Mouse (Mus musculus) midbrain, embryonic 14.5 days (tissue): ENCODE data around the gene Mgat5. TPM values are rescaled to one million over a fixed set of nuclear protein-coding genes. Genes with fewer than 3 reads are reported as not detected.
A peak's percentile ranks its signal among the peaks of the same experiment; 100 is the strongest.

ENCODE experiments used
- ATAC-seq: fragments of 200-750 bp; cut with Nextera tagmentation; 2 replicates; pipeline ENCODE4 v1.8.0; 2017; ENCODE audit warnings: moderate number of reproducible peaks, moderate library complexity; ENCODE audit not compliant: low FRiP score, low TSS enrichment
- DNase-seq: peaks from one replicate; pipeline ENCODE4 v3.0.0-alpha.2; 2015
- H3K27ac ChIP-seq: fragments of 300-500 bp; sonication (generic); replicated peaks from 2 replicates; pipeline ENCODE4 v1.5.1; 2014; ENCODE audit warnings: mild to moderate bottlenecking, low read depth, low read length, moderate library complexity
- H3K27me3 ChIP-seq: fragments of 300-500 bp; sonication (generic); 2 replicates; pipeline ENCODE4 v1.6.1; 2014; ENCODE audit warnings: low read length, control low read depth, mixed read lengths; ENCODE audit not compliant: control insufficient read depth, insufficient read depth
- H3K36me3 ChIP-seq: fragments of 300-500 bp; sonication (generic); 2 replicates; pipeline ENCODE4 v1.6.1; 2014; ENCODE audit warnings: low read length, control low read depth; ENCODE audit not compliant: control insufficient read depth, insufficient read depth
- H3K4me1 ChIP-seq: fragments of 300-500 bp; sonication (generic); 2 replicates; pipeline ENCODE4 v1.6.1; 2014; ENCODE audit warnings: mild to moderate bottlenecking, antibody characterized with exemption, low read length, control low read depth; ENCODE audit not compliant: control insufficient read depth, insufficient read depth
- H3K4me2 ChIP-seq: fragments of 300-500 bp; sonication (generic); 2 replicates; pipeline ENCODE4 v1.6.1; 2014; ENCODE audit warnings: mild to moderate bottlenecking, low read length, moderate library complexity
- H3K4me3 ChIP-seq: fragments of 300-500 bp; sonication (generic); replicated peaks from 2 replicates; pipeline ENCODE4 v1.5.1; 2014; ENCODE audit warnings: low read depth, low read length
- H3K9ac ChIP-seq: fragments of 300-500 bp; sonication (generic); replicated peaks from 2 replicates; pipeline ENCODE4 v1.6.1; 2014; ENCODE audit warnings: mild to moderate bottlenecking, low read length, moderate library complexity
- H3K9me3 ChIP-seq: fragments of 300-500 bp; sonication (generic); 2 replicates; pipeline ENCODE4 v1.6.1; 2016; ENCODE audit warnings: low read length, control low read depth, mixed read lengths; ENCODE audit not compliant: control insufficient read depth
- WGBS: fragments of 180-500 bp; shearing (Covaris S2); extraction: QIAGEN DNeasy Blood & Tissue Kit; methylation state at CpG from one replicate; pipeline ENCODE4 v1.1.7; 2014; 5-methylcytosine and 5-hydroxymethylcytosine counted together
- polyA plus RNA-seq: library from polyadenylated mRNA; unstranded; fragments of >200 nt; fragmentation: Nextera tagmentation; extraction: Ambion mirVana; gene quantifications from 2 replicates; pipeline ENCODE4 v1.2.1, GENCODE M21; 2014

Mgat5 gene
- polyA plus RNA-seq, 1 experiment from 2014 or later = 18.3 TPM

GRCm38 (mm10) chr1:127508067-127508739 is 303.4 kb downstream of the Mgat5 start:
- Histone ChIP-seq H3K4me3 (no peak overlapping the region), H3K27ac (peak overlapping the region; percentile 75), H3K9ac (peak overlapping the region; percentile 38), H3K4me2 (peak overlapping the region; percentile 28), H3K36me3 (no peaks in the 10 kb centered on the region), H3K9me3 (no peaks in the 10 kb centered on the region), H3K27me3 (no peaks in the 10 kb centered on the region), H3K4me1 (peaks cover 22% of the 10 kb centered on the region)
- ATAC-seq = peak; percentile 78
- 42% methylated on average over 16 of the region's 16 CpGs for WGBS
- peak; percentile 79 for DNase-seq

GRCm38 (mm10) chr1:127508921-127509320 is 304.1 kb downstream of the Mgat5 start:
- 69% methylated on average over 8 of the region's 8 CpGs for WGBS
- H3K9me3 ChIP-seq = no peaks in the 10 kb centered on the region
- H3K36me3 ChIP-seq = no peaks in the 10 kb centered on the region
- no peaks in the 10 kb centered on the region for H3K27me3 ChIP-seq
- H3K9ac ChIP-seq = no peak overlapping the region
- no peak overlapping the region for H3K4me3 ChIP-seq
- no peak overlapping the region for H3K4me2 ChIP-seq
- H3K27ac ChIP-seq = peak overlapping the region; percentile 75
- no peak for DNase-seq
- ATAC-seq = no peak
- H3K4me1 ChIP-seq = peaks cover 22% of the 10 kb centered on the region

- ATAC-seq = no peak
- no peak overlapping the region for H3K9ac ChIP-seq
- no peak for DNase-seq
- H3K27me3 ChIP-seq = no peaks in the 10 kb centered on the region
- H3K4me2 ChIP-seq = no peak overlapping the region
- no peaks in the 10 kb centered on the region; the same call in 1 of the 2 replicates for H3K9me3 ChIP-seq
- 0 out of 2 replicates have a peak, but pooled peaks cover 2% of the 10 kb centered on the region for H3K36me3 ChIP-seq
- H3K27ac ChIP-seq = no peak overlapping the region
- peaks cover 22% of the 10 kb centered on the region for H3K4me1 ChIP-seq
- no peak overlapping the region for H3K4me3 ChIP-seq
- WGBS = 83% methylated on average over 6 of the region's 6 CpGs
Measured at GRCm38 (mm10) chr1:127511362-127511761, 306.5 kb downstream of the Mgat5 start.

- Histone ChIP-seq H3K4me3 (no peak overlapping the region), H3K9ac (no peak overlapping the region), H3K9me3 (no peaks in the 10 kb centered on the region; the same call in 1 of the 2 replicates), H3K4me1 (peaks cover 14% of the 10 kb centered on the region), H3K36me3 (0 out of 2 replicates have a peak, but pooled peaks cover 2% of the 10 kb centered on the region), H3K27ac (no peak overlapping the region), H3K4me2 (no peak overlapping the region), H3K27me3 (no peaks in the 10 kb centered on the region)
- 85% methylated on average over 6 of the region's 6 CpGs for WGBS
- DNase-seq = no peak
- ATAC-seq = no peak
Measured at GRCm38 (mm10) chr1:127512709-127513108, 307.9 kb downstream of the Mgat5 start.

- no peaks in the 10 kb centered on the region for H3K27me3 ChIP-seq
- no peak overlapping the region for H3K9ac ChIP-seq
- WGBS = 92% methylated on average over 8 of the region's 8 CpGs
- H3K4me2 ChIP-seq = no peak overlapping the region
- 0 out of 2 replicates have a peak, but pooled peaks cover 2% of the 10 kb centered on the region for H3K36me3 ChIP-seq
- H3K4me1 ChIP-seq = peaks cover 11% of the 10 kb centered on the region
- no peaks in the 10 kb centered on the region; the same call in 1 of the 2 replicates for H3K9me3 ChIP-seq
- ATAC-seq (no peak), DNase-seq (no peak)
- H3K4me3 ChIP-seq = no peak overlapping the region
- H3K27ac ChIP-seq = no peak overlapping the region
Measured at GRCm38 (mm10) chr1:127513140-127513539, 308.3 kb downstream of the Mgat5 start.

- Histone ChIP-seq H3K36me3 (0 out of 2 replicates have a peak, but pooled peaks cover 2% of the 10 kb centered on the region), H3K9me3 (no peaks in the 10 kb centered on the region; the same call in 1 of the 2 replicates), H3K27me3 (no peaks in the 10 kb centered on the region), H3K4me1 (peaks cover 7% of the 10 kb centered on the region), H3K4me3 (no peak overlapping the region), H3K9ac (no peak overlapping the region), H3K27ac (no peak overlapping the region), H3K4me2 (no peak overlapping the region)
- 95% methylated on average over 3 of the region's 3 CpGs for WGBS
- no peak for DNase-seq
- no peak for ATAC-seq
Measured at GRCm38 (mm10) chr1:127513664-127514063, 308.8 kb downstream of the Mgat5 start.

- 75% methylated on average over 3 of the region's 3 CpGs for WGBS
- H3K27me3 ChIP-seq = no peaks in the 10 kb centered on the region
- DNase-seq = no peak
Measured at GRCm38 (mm10) chr1:127514479-127514878, 309.7 kb downstream of the Mgat5 start.

GRCm38 (mm10) chr1:127514888-127515287 is 310.1 kb downstream of the Mgat5 start:
- Histone ChIP-seq H3K27ac (no peak overlapping the region), H3K4me1 (no peaks in the 10 kb centered on the region), H3K27me3 (no peaks in the 10 kb centered on the region), H3K36me3 (0 out of 2 replicates have a peak, but pooled peaks cover 2% of the 10 kb centered on the region), H3K4me3 (no peak overlapping the region), H3K4me2 (no peak overlapping the region), H3K9me3 (no peaks in the 10 kb centered on the region; the same call in 1 of the 2 replicates), H3K9ac (no peak overlapping the region)
- 97% methylated on average over 10 of the region's 10 CpGs for WGBS
- ATAC-seq (no peak), DNase-seq (no peak)

More at GRCm38 (mm10) chr1:127514479-127514878, 309.7 kb downstream of the Mgat5 start:
- Histone ChIP-seq H3K36me3 (0 out of 2 replicates have a peak, but pooled peaks cover 2% of the 10 kb centered on the region), H3K4me1 (no peaks in the 10 kb centered on the region), H3K4me2 (no peak overlapping the region), H3K9ac (no peak overlapping the region), H3K27ac (no peak overlapping the region), H3K4me3 (no peak overlapping the region), H3K9me3 (no peaks in the 10 kb centered on the region; the same call in 1 of the 2 replicates)
- ATAC-seq = no peak

GRCm38 (mm10) chr1:127523364-127523763 is 318.5 kb downstream of the Mgat5 start:
- DNase-seq (no peak), ATAC-seq (no peak)
- Histone ChIP-seq H3K9me3 (no peaks in the 10 kb centered on the region), H3K9ac (no peak overlapping the region), H3K4me2 (no peak overlapping the region), H3K27ac (no peak overlapping the region), H3K4me1 (no peaks in the 10 kb centered on the region), H3K36me3 (no peaks in the 10 kb centered on the region), H3K4me3 (no peak overlapping the region), H3K27me3 (no peaks in the 10 kb centered on the region)
- WGBS = 84% methylated on average over 8 of the region's 8 CpGs
